Mouse (Mus musculus) embryonic facial prominence, embryonic 14.5 days (tissue): ENCODE measurements at regions not wholly inside any gene's neighbourhood (a gene's known extent, or its start where the extent isn't known, plus 50 kb on each side); places are given as distances from the start of the nearest gene placed in this dataset.

Experiments used
- ATAC-seq: fragments of 200-750 bp; cut with Nextera tagmentation; 2 replicates; pipeline ENCODE4 v1.8.0; 2017; ENCODE audit warnings: low read depth, moderate number of reproducible peaks, moderate TSS enrichment
- DNase-seq: peaks from one replicate; pipeline ENCODE4 v3.0.0-alpha.2; 2015; ENCODE audit warnings: low spot score
- H3K27ac ChIP-seq: fragments of 300-500 bp; sonication (generic); replicated peaks from 2 replicates; pipeline ENCODE4 v1.5.1; 2014; ENCODE audit warnings: low read depth, mild to moderate bottlenecking, low read length, moderate library complexity
- H3K27me3 ChIP-seq: fragments of 300-500 bp; sonication (generic); replicated peaks from 2 replicates; pipeline ENCODE4 v1.6.1; 2014; ENCODE audit warnings: low read length; ENCODE audit not compliant: control insufficient read depth, insufficient read depth
- H3K36me3 ChIP-seq: fragments of 300-500 bp; sonication (generic); 2 replicates; pipeline ENCODE4 v1.6.1; 2014; ENCODE audit warnings: low read length, mixed read lengths; ENCODE audit not compliant: control insufficient read depth, insufficient read depth
- H3K4me1 ChIP-seq: fragments of 300-500 bp; sonication (generic); 2 replicates; pipeline ENCODE4 v1.6.1; 2014; ENCODE audit warnings: antibody characterized with exemption, low read length; ENCODE audit not compliant: control insufficient read depth, insufficient read depth
- H3K4me2 ChIP-seq: fragments of 300-500 bp; sonication (generic); 2 replicates; pipeline ENCODE4 v1.6.1; 2014; ENCODE audit warnings: low read depth, mild to moderate bottlenecking, low read length, moderate library complexity, mixed read lengths
- H3K4me3 ChIP-seq: fragments of 300-500 bp; sonication (generic); 2 replicates; pipeline ENCODE4 v1.5.1; 2014; ENCODE audit warnings: low read depth, mild to moderate bottlenecking, low read length
- H3K9ac ChIP-seq: fragments of 300-500 bp; sonication (generic); 2 replicates; pipeline ENCODE4 v1.6.1; 2014; ENCODE audit warnings: low read depth, mild to moderate bottlenecking, low read length, moderate library complexity, mixed read lengths
- H3K9me3 ChIP-seq: fragments of 300-500 bp; sonication (generic); 2 replicates; pipeline ENCODE4 v1.6.1; 2016; ENCODE audit warnings: low read length; ENCODE audit not compliant: control insufficient read depth
- WGBS: fragments of 180-500 bp; shearing (Covaris S2); extraction: QIAGEN DNeasy Blood & Tissue Kit; methylation state at CpG from one replicate; pipeline ENCODE4 v1.1.7; 2014; 5-methylcytosine and 5-hydroxymethylcytosine counted together

DNA sequence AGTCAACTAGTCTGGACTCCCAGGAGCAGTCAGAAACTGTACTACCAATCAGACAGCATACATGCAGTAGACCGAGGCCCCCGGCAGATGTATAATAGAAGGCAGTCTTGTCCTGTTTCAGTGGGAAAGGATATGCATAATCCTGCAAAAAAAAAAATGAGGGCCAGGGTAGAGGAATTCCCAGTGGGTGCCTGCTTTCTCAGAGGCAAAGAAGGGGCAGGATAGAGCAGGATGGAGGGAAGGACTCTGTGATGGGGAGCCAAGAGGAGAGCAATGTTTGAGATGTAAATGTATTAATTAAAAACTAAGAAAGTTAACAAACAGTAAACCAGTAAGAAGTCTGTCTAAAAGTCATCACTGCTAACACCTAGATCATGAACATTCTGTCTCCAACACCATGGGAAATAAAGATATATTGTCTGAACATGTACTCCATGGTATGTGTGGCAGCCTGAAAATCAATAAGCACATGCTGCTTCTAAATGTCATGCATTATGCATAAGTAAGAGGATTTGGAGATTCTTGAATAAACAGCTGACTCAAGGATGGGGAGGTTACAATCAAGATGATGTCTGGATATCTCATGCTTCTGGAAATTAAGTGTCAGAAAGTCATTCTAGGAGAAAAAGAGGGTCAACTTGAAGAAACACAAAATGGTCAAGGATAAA lies 1485.3 kb downstream of the Naaladl2 start:
- H3K27me3 ChIP-seq: no peaks in the 10 kb centered on the region
- WGBS: 92% methylated on average over 2 of the region's 2 CpGs
- no peak overlapping the region for H3K9ac ChIP-seq
- no peaks in the 10 kb centered on the region for H3K36me3 ChIP-seq
- ATAC-seq: no peak
- H3K4me1 ChIP-seq: no peaks in the 10 kb centered on the region
- H3K27ac ChIP-seq: no peak overlapping the region
- no peak overlapping the region for H3K4me3 ChIP-seq
- no peaks in the 10 kb centered on the region for H3K9me3 ChIP-seq
- DNase-seq: no peak
- H3K4me2 ChIP-seq: no peak overlapping the region

DNA sequence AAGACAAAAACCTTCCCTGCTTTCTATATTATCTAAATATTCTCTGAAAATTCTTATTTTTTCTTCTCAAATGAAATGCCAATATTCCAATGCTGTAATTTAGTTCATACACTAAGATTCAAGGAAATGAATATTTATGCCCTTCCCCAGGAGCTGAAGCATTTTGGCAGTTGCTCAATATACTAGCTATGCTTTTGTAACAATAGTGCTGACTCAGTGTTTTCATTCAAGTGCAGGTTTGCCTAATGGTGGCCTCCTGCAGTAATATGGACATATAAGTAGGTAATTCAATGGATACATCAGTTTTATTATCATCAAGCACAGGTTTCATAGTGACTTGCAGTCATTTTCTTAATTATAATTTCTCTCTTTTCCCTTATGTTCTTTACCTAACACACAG lies 1437.3 kb downstream of the Naaladl2 start:
- H3K27me3 ChIP-seq: no peaks in the 10 kb centered on the region
- ATAC-seq: no peak
- no peak for DNase-seq
- no peaks in the 10 kb centered on the region for H3K9me3 ChIP-seq
- H3K4me2 ChIP-seq: no peak overlapping the region
- H3K4me3 ChIP-seq: no peak overlapping the region
- H3K4me1 ChIP-seq: no peaks in the 10 kb centered on the region
- H3K27ac ChIP-seq: no peak overlapping the region
- H3K9ac ChIP-seq: no peak overlapping the region
- no peaks in the 10 kb centered on the region for H3K36me3 ChIP-seq
